Mouse (Mus musculus) CH12.LX (cell line): Measurements from ENCODE around the gene Ccdc69. TPM values are rescaled to one million over a fixed set of nuclear protein-coding genes. Genes with fewer than 3 reads are reported as not detected.

Experiments
- DNase-seq: peaks from one replicate; pipeline ENCODE4 v3.0.0-alpha.2; 2013; ENCODE audit errors: extremely low read depth
- H3K27ac ChIP-seq: 2 replicates; pipeline ENCODE4 v1.5.1; 2012; ENCODE audit warnings: low read depth, mild to moderate bottlenecking, control low read depth, moderate library complexity; ENCODE audit not compliant: insufficient read depth
- H3K27me3 ChIP-seq: replicated peaks from 2 replicates; pipeline ENCODE3; 2012; ENCODE audit warnings: inconsistent platforms
- H3K36me3 ChIP-seq, 2 experiments: replicated peaks in 1 of 2; 2 replicates each; pipeline versions ENCODE3 to v1.6.1; 2012; ENCODE audit warnings: inconsistent platforms in 1 of 2, low read length in 1 of 2, mild to moderate bottlenecking in 1 of 2, mixed read lengths in 1 of 2, moderate library complexity in 1 of 2; ENCODE audit not compliant: control insufficient read depth in 1 of 2, insufficient read depth in 1 of 2
- H3K4me1 ChIP-seq, 2 experiments: 2 replicates each; pipeline ENCODE4 v1.6.1; 2012; ENCODE audit warnings: inconsistent platforms in 1 of 2, moderate library complexity in 1 of 2; ENCODE audit not compliant: insufficient read depth in 2 of 2, control insufficient read depth in 1 of 2
- H3K4me2 ChIP-seq: 2 replicates; pipeline ENCODE4 v1.6.1; 2012; ENCODE audit warnings: low read depth, mild to moderate bottlenecking, control low read depth; ENCODE audit not compliant: poor library complexity, insufficient read depth, severe bottlenecking
- H3K4me3 ChIP-seq, 3 experiments: fragments of 150-350 bp in 1 of 3; sonication (generic) in 1 of 3; replicated peaks in 1 of 3; 2 replicates each; pipeline versions ENCODE3 to v1.5.1; 2011 to 2012; ENCODE audit warnings: low read depth in 2 of 3, low read length in 2 of 3, mild to moderate bottlenecking in 2 of 3, moderate library complexity in 2 of 3, control low read depth in 1 of 3, improper control_type of control experiment in 1 of 3, inconsistent platforms in 1 of 3, mixed read lengths in 1 of 3; ENCODE audit not compliant: poor library complexity in 1 of 3
- H3K79me2 ChIP-seq: replicated peaks from 2 replicates; pipeline ENCODE4 v1.6.1; 2012; ENCODE audit warnings: mild to moderate bottlenecking, moderate library complexity; ENCODE audit not compliant: control insufficient read depth, poor library complexity, insufficient read depth, severe bottlenecking; ENCODE audit errors: extremely low read depth
- H3K9ac ChIP-seq: 2 replicates; pipeline ENCODE4 v1.6.1; 2012; ENCODE audit warnings: low read depth, mild to moderate bottlenecking, control low read depth, moderate library complexity; ENCODE audit not compliant: insufficient read depth
- H3K9me3 ChIP-seq: replicated peaks from 2 replicates; pipeline ENCODE3; 2012; ENCODE audit warnings: low read length, inconsistent platforms, mixed read lengths
- CHD1 ChIP-seq: IDR thresholded peaks from 2 replicates; pipeline ENCODE4 v1.6.1; 2012; ENCODE audit warnings: low read depth, low read length, improper control_type of control experiment, inconsistent platforms
- CHD2 ChIP-seq: IDR thresholded peaks from 2 replicates; pipeline ENCODE4 v1.6.1; 2011; ENCODE audit warnings: low read length, improper control_type of control experiment
- E2F4 ChIP-seq: IDR thresholded peaks from 2 replicates; pipeline ENCODE4 v1.6.1; 2011; ENCODE audit warnings: low read depth, low read length, improper control_type of control experiment; ENCODE audit not compliant: insufficient replicate concordance
- ELF1 ChIP-seq: IDR thresholded peaks from 2 replicates; pipeline ENCODE4 v1.6.1; 2014; ENCODE audit warnings: low read depth, mild to moderate bottlenecking, inconsistent platforms, low read length, improper control_type of control experiment
- JUND ChIP-seq: conservative IDR thresholded peaks from 2 replicates; pipeline ENCODE4 v1.6.1; 2011; ENCODE audit warnings: low read depth, low read length, improper control_type of control experiment
- MEF2A ChIP-seq: IDR thresholded peaks from 2 replicates; pipeline ENCODE4 v1.6.1; 2014; ENCODE audit warnings: low read depth, mild to moderate bottlenecking, inconsistent platforms, low read length, improper control_type of control experiment, borderline replicate concordance
- MXI1 ChIP-seq: IDR thresholded peaks from 2 replicates; pipeline ENCODE4 v1.6.1; 2011; ENCODE audit warnings: mild to moderate bottlenecking, low read depth, low read length, improper control_type of control experiment
- MYC ChIP-seq: IDR thresholded peaks from 2 replicates; pipeline ENCODE4 v1.6.1; 2011; ENCODE audit warnings: low read depth, mild to moderate bottlenecking, improper control_type of control experiment, low read length
- NRF1 ChIP-seq: IDR thresholded peaks from 2 replicates; pipeline ENCODE4 v1.6.1; 2014; ENCODE audit warnings: low read depth, mild to moderate bottlenecking, inconsistent platforms, low read length, improper control_type of control experiment, moderate library complexity
- PAX5 ChIP-seq: IDR thresholded peaks from 2 replicates; pipeline ENCODE4 v1.6.1; 2012; ENCODE audit warnings: low read length, inconsistent platforms, mixed read lengths
- POLR2AphosphoS2 ChIP-seq: IDR thresholded peaks from 2 replicates; pipeline ENCODE4 v1.6.1; 2011; ENCODE audit warnings: low read depth, low read length, improper control_type of control experiment
- SMC3 ChIP-seq: IDR thresholded peaks from 2 replicates; pipeline ENCODE4 v1.6.1; 2011; ENCODE audit warnings: low read depth, low read length, improper control_type of control experiment
- TCF12 ChIP-seq: IDR thresholded peaks from 2 replicates; pipeline ENCODE4 v1.6.1; 2014; ENCODE audit warnings: low read depth, mild to moderate bottlenecking, inconsistent platforms, low read length, improper control_type of control experiment
- USF1 ChIP-seq: IDR thresholded peaks from 2 replicates; pipeline ENCODE4 v1.6.1; 2014; ENCODE audit warnings: low read depth, mild to moderate bottlenecking, inconsistent platforms, low read length, improper control_type of control experiment
- ZC3H11A ChIP-seq: IDR thresholded peaks from 2 replicates; pipeline ENCODE4 v1.6.1; 2012; ENCODE audit warnings: low read depth, mild to moderate bottlenecking, inconsistent platforms, low read length, improper control_type of control experiment
- ZMIZ1 ChIP-seq: IDR thresholded peaks from 2 replicates; pipeline ENCODE4 v1.6.1; 2012; ENCODE audit warnings: low read depth, mild to moderate bottlenecking, inconsistent platforms, low read length, improper control_type of control experiment
- ZNF384 ChIP-seq: IDR thresholded peaks from 2 replicates; pipeline ENCODE4 v1.6.1; 2012; ENCODE audit warnings: low read depth, low read length, improper control_type of control experiment, inconsistent platforms
- dilution Hi-C: fragments of 300-500 bp; cut with MboI; formaldehyde crosslinking; loops from 2 replicates; pipeline ENCODE4 v1.14.3; 2020; ENCODE audit warnings: low sequenced_read_pairs; ENCODE audit not compliant: extremely low pct_unique_long_range_greater_than_20kb, extremely low pct_ligation_motif_present
- in situ Hi-C: fragments of 300-500 bp; cut with MboI; formaldehyde crosslinking; loops from 3 replicates; pipeline ENCODE4 v1.14.3; 2019; ENCODE audit warnings: low sequenced_read_pairs, low pct_ligation_motif_present, low pct_unique_long_range_greater_than_20kb, mixed read lengths
- polyA plus RNA-seq: library from polyadenylated mRNA; unstranded; fragments of >175 nt; gene quantifications from 2 replicates; pipeline ENCODE4 v1.2.1, GENCODE M21; 2012; ENCODE audit warnings: low read depth; ENCODE audit not compliant: insufficient read length
- total RNA-seq, 2 experiments: library from RNA; depleted of rRNA; stranded (reverse); fragments of 300-350 nt in 1 of 2; fragments of >200 nt in 1 of 2; gene quantifications; 2 replicates each; pipeline ENCODE4 v1.2.3; 2012 to 2014

Ccdc69 gene
- total and polyA plus RNA-seq, 3 experiments: 0.27 to 4.3 (median 0.61) TPM

GRCm38 (mm10) chr11:55085396-55085795 lies 7.5 kb upstream of the Ccdc69 start:
- H3K9ac ChIP-seq: no peak overlapping the region
- H3K27ac ChIP-seq: no peak overlapping the region
- no peaks in the 10 kb centered on the region for H3K79me2 ChIP-seq
- H3K4me1 ChIP-seq: peaks cover 3 to 20% of the 10 kb centered on the region in 2 experiments; a peak in 3 of 4 replicates
- DNase-seq: no peak
- TF ChIP-seq USF1 (no peak), SMC3 (no peak), ZC3H11A (no peak), MXI1 (no peak), ZMIZ1 (no peak), TCF12 (no peak), ZNF384 (no peak), CHD2 (no peak), CHD1 (no peak), ELF1 (no peak), MEF2A (no peak; the same call in 1 of the 2 replicates), PAX5 (no peak)
- TF ChIP-seq, all 38 proteins: peak for 0
- Histone ChIP-seq H3K9me3 (no peaks in the 10 kb centered on the region), H3K27me3 (peaks cover 1% of the 10 kb centered on the region), H3K4me3 (no peak overlapping the region), H3K36me3 (no peaks in the 10 kb centered on the region), H3K4me2 (no peak overlapping the region)
- in situ Hi-C loops (no loop called here), dilution Hi-C loops (no loop called here)

GRCm38 (mm10) chr11:55084629-55085028 lies 6.7 kb upstream of the Ccdc69 start:
- in situ Hi-C loops (loop anchor here (5.0 kb wide), 1 partner anchor 42 kb away; no protein-coding TSS in a partner anchor), dilution Hi-C loops (no loop called here)
- Histone ChIP-seq H3K27ac (no peak overlapping the region), H3K4me2 (no peak overlapping the region), H3K9me3 (peaks cover 4% of the 10 kb centered on the region), H3K9ac (no peak overlapping the region), H3K27me3 (peaks cover 1% of the 10 kb centered on the region), H3K4me1 (peaks cover 3 to 17% of the 10 kb centered on the region in 2 experiments; a peak in 3 of 4 replicates), H3K4me3 (no peak overlapping the region), H3K36me3 (no peaks in the 10 kb centered on the region), H3K79me2 (no peaks in the 10 kb centered on the region)
- no peak for DNase-seq
- TF ChIP-seq ZNF384 (no peak), JUND (no peak), ZMIZ1 (no peak), MYC (no peak), NRF1 (no peak), TCF12 (no peak), E2F4 (no peak), POLR2AphosphoS2 (no peak)
